Mouse (Mus musculus): ENCODE measurements around the gene Gm5901. TPM values are rescaled to one million over a fixed set of nuclear protein-coding genes. Genes with fewer than 3 reads are reported as not detected.
A peak's percentile ranks its signal among the peaks of the same experiment; 100 is the strongest.

Gene Gm5901
- polyA plus RNA-seq, 1 experiment from 2014 or later: not detected

DNA sequence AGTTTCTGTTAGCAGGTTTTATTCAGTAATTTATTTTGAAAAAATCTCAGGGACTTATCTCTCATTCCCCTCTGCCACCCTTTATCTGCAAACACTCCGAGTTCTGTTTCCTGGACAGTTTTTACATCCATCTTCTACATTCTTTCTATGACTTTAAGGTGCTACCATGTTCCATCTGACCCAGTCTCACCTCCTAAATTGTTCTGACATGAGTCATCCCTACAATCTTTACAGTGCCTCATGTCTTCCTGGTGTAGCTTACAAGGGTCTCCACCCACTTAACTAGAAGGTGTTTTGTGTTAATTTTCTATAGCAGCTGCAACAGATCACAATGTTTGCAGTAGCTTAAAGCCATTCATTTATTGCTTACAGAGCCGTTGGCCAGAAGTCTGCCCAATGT lies 46.1 kb downstream of the Gm5901 start:
- Histone ChIP-seq H3K4me1 (replicated peaks; ENCODE audit: control insufficient read depth, insufficient read depth, low read length) (0 out of 2 replicates have a peak, but pooled peaks cover under 1% of the 10 kb centered on the region), H3K4me2 (replicated peaks) (no peak overlapping the region), H3K9ac (no peak overlapping the region), H3K9me3 (ENCODE audit: control insufficient read depth, low read length) (no peaks in the 10 kb centered on the region), H3K27me3 (ENCODE audit: control insufficient read depth, insufficient read depth, low read length) (peaks cover 11% of the 10 kb centered on the region), H3K4me3 (replicated peaks; ENCODE audit: low read length) (no peak overlapping the region), H3K27ac (no peak overlapping the region), H3K36me3 (replicated peaks; ENCODE audit: control insufficient read depth, insufficient read depth) (no peaks in the 10 kb centered on the region)
- DNase-seq (ENCODE audit: low spot score) (no peak), ATAC-seq (ENCODE audit: low FRiP score) (no peak)
- WGBS: 74% methylated on average over 2 of the region's 2 CpGs

GRCm38 (mm10) chr7:105424368-105424767 lies 49.5 kb downstream of the Gm5901 start:
- 41% methylated on average over 5 of the region's 5 CpGs for WGBS
- H3K27me3 ChIP-seq (ENCODE audit: control insufficient read depth, insufficient read depth, low read length): peaks cover 19% of the 10 kb centered on the region
- DNase-seq (ENCODE audit: low spot score): no peak
- no peak overlapping the region for H3K4me2 ChIP-seq (replicated peaks)
- H3K36me3 ChIP-seq (replicated peaks; ENCODE audit: control insufficient read depth, insufficient read depth): no peaks in the 10 kb centered on the region
- H3K9me3 ChIP-seq (ENCODE audit: control insufficient read depth, low read length): no peaks in the 10 kb centered on the region
- no peak for ATAC-seq (ENCODE audit: low FRiP score)
- H3K4me1 ChIP-seq (replicated peaks; ENCODE audit: control insufficient read depth, insufficient read depth, low read length): peaks cover 4% of the 10 kb centered on the region; the same call in 1 of the 2 replicates
- H3K9ac ChIP-seq: no peak overlapping the region
- H3K4me3 ChIP-seq (replicated peaks; ENCODE audit: low read length): no peak overlapping the region
- no peak overlapping the region for H3K27ac ChIP-seq

- no peak within 1 kb of the TSS for H3K27ac ChIP-seq
- peaks cover 4% of the 10 kb centered on the region; the same call in 1 of the 2 replicates for H3K4me1 ChIP-seq (replicated peaks; ENCODE audit: control insufficient read depth, insufficient read depth, low read length)
- H3K4me2 ChIP-seq (replicated peaks): peak within 1 kb of the TSS; percentile 90
- ATAC-seq (ENCODE audit: low FRiP score) (peak; percentile 82), DNase-seq (ENCODE audit: low spot score) (peak; percentile 50)
- H3K36me3 ChIP-seq (replicated peaks; ENCODE audit: control insufficient read depth, insufficient read depth): no peaks in the 10 kb centered on the region
- 2% methylated on average over 31 of the region's 31 CpGs for WGBS
- peaks cover 19% of the 10 kb centered on the region for H3K27me3 ChIP-seq (ENCODE audit: control insufficient read depth, insufficient read depth, low read length)
- peak within 1 kb of the TSS; percentile 62 for H3K4me3 ChIP-seq (replicated peaks; ENCODE audit: low read length)
- H3K9me3 ChIP-seq (ENCODE audit: control insufficient read depth, low read length): no peaks in the 10 kb centered on the region
- peak within 1 kb of the TSS; percentile 69 for H3K9ac ChIP-seq
These were observed 50.7 kb downstream of the Gm5901 start, which contains the start of gene Cckbr for GRCm38 (mm10) chr7:105425424-105426043. TSS of gene Cckbr (plus strand) at chr7:105425731.

- Histone ChIP-seq H3K27ac (no peak overlapping the region), H3K4me3 (replicated peaks; ENCODE audit: low read length) (peak overlapping the region; percentile 62), H3K4me1 (replicated peaks; ENCODE audit: control insufficient read depth, insufficient read depth, low read length) (peaks cover 4% of the 10 kb centered on the region; the same call in 1 of the 2 replicates), H3K4me2 (replicated peaks) (peak overlapping the region; percentile 90), H3K27me3 (ENCODE audit: control insufficient read depth, insufficient read depth, low read length) (peaks cover 19% of the 10 kb centered on the region), H3K36me3 (replicated peaks; ENCODE audit: control insufficient read depth, insufficient read depth) (no peaks in the 10 kb centered on the region), H3K9me3 (ENCODE audit: control insufficient read depth, low read length) (no peaks in the 10 kb centered on the region), H3K9ac (peak overlapping the region; percentile 69)
- 0% methylated on average over 11 of the region's 11 CpGs for WGBS
- no peak for DNase-seq (ENCODE audit: low spot score)
- peak; percentile 54 for ATAC-seq (ENCODE audit: low FRiP score)
These were observed 51.2 kb downstream of the Gm5901 start for GRCm38 (mm10) chr7:105426051-105426450.

Other genes with a start within 250 kb of the Gm5901 start
- not detected in 2 replicates for gene Olfr683, start 228.0 kb upstream of the Gm5901 start, polyA plus RNA-seq (2014; fragmentation: Nextera tagmentation; extraction: Ambion mirVana)
- gene Olfr684, start 211.4 kb upstream of the Gm5901 start, polyA plus RNA-seq (2014; fragmentation: Nextera tagmentation; extraction: Ambion mirVana): not detected in 2 replicates
- gene Olfr685, start 189.0 kb upstream of the Gm5901 start, polyA plus RNA-seq (2014; fragmentation: Nextera tagmentation; extraction: Ambion mirVana): not detected in 2 replicates
- not detected in 2 replicates for gene Olfr686, start 167.6 kb upstream of the Gm5901 start, polyA plus RNA-seq (2014; fragmentation: Nextera tagmentation; extraction: Ambion mirVana)
- gene Olfr688, start 86.9 kb upstream of the Gm5901 start, polyA plus RNA-seq (2014; fragmentation: Nextera tagmentation; extraction: Ambion mirVana): not detected in 2 replicates
- not detected in 2 replicates for gene Olfr689, start 63.9 kb upstream of the Gm5901 start, polyA plus RNA-seq (2014; fragmentation: Nextera tagmentation; extraction: Ambion mirVana)
- gene Olfr690, start 40.9 kb upstream of the Gm5901 start, polyA plus RNA-seq (2014; fragmentation: Nextera tagmentation; extraction: Ambion mirVana): not detected in 2 replicates
- gene Olfr691, start 32.8 kb upstream of the Gm5901 start, polyA plus RNA-seq (2014; fragmentation: Nextera tagmentation; extraction: Ambion mirVana): 0.14 and 0.33 TPM in 2 replicates
- not detected in 2 replicates for gene Olfr692, start 6.8 kb upstream of the Gm5901 start, polyA plus RNA-seq (2014; fragmentation: Nextera tagmentation; extraction: Ambion mirVana)
- gene Fam160a2, start 25.0 kb downstream of the Gm5901 start, polyA plus RNA-seq (2014; fragmentation: Nextera tagmentation; extraction: Ambion mirVana): 39.0 and 42.2 TPM in 2 replicates
- not detected in 2 replicates for gene Cnga4, start 29.5 kb downstream of the Gm5901 start, polyA plus RNA-seq (2014; fragmentation: Nextera tagmentation; extraction: Ambion mirVana)
- 3.8 and 4.0 TPM in 2 replicates for gene Cckbr, start 50.7 kb downstream of the Gm5901 start, polyA plus RNA-seq (2014; fragmentation: Nextera tagmentation; extraction: Ambion mirVana)
- gene Cavin3, start 107.3 kb downstream of the Gm5901 start, polyA plus RNA-seq (2014; fragmentation: Nextera tagmentation; extraction: Ambion mirVana): 32.6 and 36.0 TPM in 2 replicates
- gene Smpd1, start 179.3 kb downstream of the Gm5901 start, polyA plus RNA-seq (2014; fragmentation: Nextera tagmentation; extraction: Ambion mirVana): 95.9 and 106 TPM in 2 replicates
- 224 and 243 TPM in 2 replicates for gene Apbb1, start 206.6 kb downstream of the Gm5901 start, polyA plus RNA-seq (2014; fragmentation: Nextera tagmentation; extraction: Ambion mirVana)
- gene Hpx, start 225.1 kb downstream of the Gm5901 start, polyA plus RNA-seq (2014; fragmentation: Nextera tagmentation; extraction: Ambion mirVana): 0.13 TPM in 1 of 2 replicates, not detected in the other